Mouse (Mus musculus): ENCODE results near the gene Sertad1.
A peak's percentile ranks its signal among the peaks of the same experiment; 100 is the strongest.

Sertad1 gene

DNA sequence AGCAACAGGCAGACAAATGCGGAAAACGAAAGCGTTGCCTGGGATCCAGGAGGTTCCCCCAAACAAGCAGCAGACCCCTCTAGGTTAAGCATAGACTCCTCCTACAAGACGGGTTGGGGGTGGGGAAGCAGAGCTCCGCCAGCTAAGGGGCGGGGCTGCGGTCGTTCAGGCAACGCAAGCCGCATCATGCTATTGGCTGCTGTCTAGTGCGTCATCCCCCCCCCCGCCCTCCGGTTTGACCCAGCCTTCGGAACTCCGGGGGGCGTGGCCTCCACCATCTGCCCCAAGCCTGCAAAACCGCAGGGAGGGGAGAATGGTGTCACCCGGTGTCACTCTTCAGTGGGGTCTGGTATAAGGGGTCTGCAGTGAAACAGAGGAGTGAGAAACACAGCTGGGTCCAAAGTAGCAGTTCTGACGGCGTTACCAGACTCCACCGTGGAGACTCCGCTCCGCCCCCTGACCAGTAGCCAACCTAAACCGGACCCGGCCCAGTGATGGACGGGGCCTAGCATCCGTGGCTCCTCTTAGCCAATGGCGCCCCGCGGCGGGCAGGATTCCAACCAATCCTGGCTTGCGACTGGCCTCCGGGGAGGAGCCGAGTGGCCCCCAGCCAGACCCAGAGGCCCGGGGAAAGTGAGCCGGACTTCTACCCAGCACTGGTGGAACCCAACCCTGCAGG, 13.4 kb upstream of the Sertad1 start, which contains the start of gene Sertad3:
Sertad3 (plus strand) TSS at position 613 of the 679 bp plus-strand sequence.
- peak; percentile 99 for DNase-seq (ENCODE audit: low read depth, low spot score)

DNA sequence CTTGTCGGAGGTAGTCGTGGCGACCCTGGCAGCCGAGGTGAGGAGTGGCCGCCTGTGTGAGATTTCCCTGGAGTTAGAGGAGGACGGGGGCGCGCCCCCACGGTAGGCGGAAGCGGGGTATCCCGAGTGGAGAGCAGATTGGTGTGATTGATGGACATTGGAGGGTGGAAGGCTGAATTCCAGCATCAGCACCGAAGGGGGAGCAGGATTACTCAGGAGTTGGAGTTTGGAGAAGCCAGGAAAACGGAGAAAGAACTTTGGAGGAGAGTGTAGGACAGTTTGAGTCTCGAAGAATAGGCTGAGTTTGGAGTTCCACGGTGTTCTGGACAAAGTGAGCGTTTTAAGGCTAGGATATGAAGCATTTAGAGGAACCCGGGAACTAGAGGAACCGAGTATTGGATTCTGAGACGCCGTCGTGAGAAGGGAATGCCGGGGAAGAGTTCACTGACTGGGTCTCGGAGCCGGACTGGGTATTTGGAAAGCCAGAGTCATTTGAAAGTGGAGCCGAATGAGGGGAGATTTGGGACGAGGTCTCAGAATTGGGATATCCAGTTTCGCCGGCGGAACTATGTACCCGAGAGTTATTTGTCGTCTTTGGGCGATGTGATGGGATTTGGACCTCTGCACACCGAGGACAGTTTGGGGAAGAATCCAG, 12.7 kb upstream of the Sertad1 start:
- no peak for DNase-seq (ENCODE audit: low read depth, low spot score)

DNA sequence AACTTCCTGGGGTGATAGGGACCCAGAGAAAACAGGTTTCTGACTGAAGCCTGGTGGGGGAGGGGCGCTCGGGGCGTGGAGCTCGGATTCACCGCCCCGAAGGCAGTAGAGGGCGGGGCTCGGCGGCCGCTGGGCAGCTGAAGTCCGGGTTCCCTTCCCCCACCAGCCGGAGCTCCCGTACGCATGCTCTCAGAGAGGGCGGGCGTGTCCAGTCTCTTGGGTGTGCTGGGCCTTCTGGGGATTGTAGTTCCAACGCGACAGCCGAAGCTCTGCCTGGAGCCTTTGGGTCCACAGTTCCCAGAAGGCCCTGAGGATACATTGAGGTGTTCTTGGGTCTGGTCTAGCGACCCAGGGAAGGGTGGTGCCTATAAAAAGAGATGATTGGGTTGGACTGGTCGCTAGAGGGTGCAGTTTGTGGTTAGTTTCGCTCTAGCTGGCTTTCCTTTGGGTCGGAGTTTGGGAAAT, 12.2 kb upstream of the Sertad1 start:
- DNase-seq (ENCODE audit: low read depth, low spot score), result peak; percentile 100

DNA sequence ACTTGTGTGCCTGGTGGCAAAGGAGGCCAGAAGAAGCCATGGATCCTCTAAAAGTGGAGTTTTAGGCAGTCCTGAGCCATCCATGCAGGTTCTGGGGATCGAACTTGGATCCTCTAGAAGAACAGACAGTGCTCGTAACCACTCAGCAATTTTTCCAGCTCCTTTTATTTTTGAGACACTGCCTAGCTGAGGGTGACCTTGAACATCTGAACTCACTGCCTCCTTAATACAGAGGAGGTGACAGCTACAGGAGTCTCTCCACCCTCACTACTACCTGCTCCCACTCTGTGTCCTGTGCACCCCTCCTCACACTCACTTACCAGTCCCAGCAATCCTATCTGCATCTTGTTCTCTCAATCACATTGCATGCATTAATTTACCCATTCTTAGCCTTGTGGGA, 11.1 kb upstream of the Sertad1 start:
- no peak for DNase-seq (ENCODE audit: low read depth, low spot score)

DNA sequence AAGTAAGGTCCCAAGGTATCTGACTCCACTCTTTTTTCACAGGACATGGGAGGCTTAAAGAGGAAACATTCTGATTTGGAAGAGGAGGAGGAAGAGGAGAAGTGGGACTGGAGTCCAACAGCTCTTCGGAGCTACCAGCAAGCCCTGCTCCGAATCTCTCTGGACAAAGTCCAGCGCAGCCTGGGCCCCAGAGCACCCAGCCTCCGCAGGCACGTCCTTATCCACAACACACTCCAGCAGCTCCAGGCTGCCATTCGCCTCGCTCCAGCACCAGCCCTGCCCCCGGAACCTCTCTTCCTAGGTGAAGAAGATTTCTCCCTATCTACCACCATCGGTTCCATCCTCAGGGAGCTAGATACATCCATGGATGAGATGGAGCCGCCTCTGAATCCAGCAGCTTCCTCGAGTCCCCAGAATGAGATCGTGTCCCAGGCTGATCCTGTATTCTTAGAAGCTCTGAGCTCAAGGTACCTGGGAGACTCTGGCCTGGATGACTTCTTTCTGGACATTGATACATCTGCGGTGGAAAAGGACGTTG, 10.5 kb upstream of the Sertad1 start:
- no peak for DNase-seq (ENCODE audit: low read depth, low spot score)

DNA sequence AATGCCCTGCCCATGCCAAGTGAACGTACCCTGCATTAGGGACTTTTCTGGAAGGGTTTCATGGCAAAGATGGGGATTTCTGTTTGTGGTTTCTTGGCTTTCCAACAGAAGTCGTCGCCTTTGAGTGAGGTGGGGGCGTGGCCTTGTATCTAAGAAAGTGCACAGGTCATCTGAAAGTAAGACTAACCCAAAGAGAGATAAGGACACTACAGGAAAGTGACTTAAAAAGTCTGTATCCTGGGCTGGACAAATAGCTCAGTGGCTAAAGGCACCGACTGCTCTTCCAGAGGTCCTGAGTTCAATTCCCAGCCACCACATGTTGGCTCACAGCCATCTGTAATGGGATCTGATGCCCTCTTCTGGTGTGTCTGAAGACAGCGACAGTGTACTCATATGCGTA, 8.1 kb upstream of the Sertad1 start:
- no peak for DNase-seq (ENCODE audit: low read depth, low spot score)

DNA sequence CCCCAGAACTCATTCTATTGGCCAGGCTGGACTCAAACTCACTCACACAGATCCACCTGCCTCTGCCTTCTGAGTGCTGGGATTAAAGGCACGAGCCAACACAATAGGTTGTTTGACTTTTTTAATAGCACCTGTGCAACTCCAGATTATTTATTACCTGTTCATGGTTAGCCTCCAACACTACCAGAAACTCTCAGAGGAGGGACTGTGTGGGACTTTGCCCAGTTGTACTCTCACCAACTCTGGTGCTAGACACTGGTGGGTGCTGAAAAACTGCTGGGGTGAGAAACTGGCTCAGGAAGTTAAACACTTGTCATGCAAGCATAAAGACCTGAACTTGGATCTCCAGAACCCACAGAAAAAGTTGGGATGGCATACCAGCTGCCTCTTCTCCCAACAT, 7.0 kb upstream of the Sertad1 start:
- DNase-seq (ENCODE audit: low read depth, low spot score), result no peak

DNA sequence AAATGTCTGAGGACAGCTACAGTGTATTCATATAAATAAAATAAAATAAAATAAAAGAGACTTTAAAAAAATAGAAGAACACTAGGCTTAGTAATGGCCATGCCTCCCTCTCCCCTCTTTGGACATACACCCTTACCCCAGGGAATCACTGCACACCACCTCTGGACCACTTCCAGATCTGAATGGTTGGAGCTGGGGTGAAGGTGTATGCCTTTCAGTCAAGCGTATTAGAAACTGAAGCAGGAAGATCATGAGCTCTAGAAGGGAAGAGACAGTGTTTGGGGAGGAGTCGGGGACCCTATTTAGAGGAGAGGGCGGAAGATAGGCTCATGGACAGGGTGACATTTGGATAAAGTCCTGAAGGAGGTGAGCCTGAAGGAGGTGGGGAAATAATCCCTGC, 6.2 kb upstream of the Sertad1 start:
- DNase-seq (ENCODE audit: low read depth, low spot score), result no peak

DNA sequence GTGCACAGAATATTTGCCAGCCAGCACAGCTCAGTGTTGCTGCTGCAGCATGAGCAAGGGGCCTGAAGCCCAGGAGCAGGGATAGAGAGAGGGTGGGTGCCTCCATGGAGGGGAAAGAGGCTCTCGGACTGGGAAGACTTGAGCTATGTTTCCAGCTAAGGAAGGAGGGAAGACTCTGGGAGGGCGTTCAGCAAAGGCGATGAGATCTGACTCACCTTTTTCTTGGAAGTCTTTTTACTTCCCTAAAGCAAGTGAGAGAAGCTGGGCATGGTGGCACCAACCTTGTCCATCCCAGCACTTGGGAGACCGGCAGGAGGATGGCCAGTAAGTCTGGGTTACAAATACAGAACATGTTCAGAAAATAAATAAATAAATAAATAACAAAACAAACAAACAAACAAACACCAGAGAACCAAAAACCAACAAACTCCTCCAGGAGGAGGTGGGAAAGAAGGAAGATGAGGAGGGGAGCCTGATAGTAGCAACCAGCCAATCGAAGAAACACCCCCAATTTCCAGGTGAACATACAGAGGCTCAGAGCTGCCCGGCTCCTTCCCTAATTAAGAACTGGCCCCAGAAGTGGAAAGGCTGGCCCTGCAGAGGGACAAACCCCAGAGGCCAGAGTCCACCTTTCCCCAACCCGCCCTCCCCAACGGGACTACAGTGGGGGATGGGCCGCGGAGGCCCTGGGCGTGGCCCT, 5.6 kb upstream of the Sertad1 start:
- DNase-seq (ENCODE audit: low read depth, low spot score), result no peak

DNA sequence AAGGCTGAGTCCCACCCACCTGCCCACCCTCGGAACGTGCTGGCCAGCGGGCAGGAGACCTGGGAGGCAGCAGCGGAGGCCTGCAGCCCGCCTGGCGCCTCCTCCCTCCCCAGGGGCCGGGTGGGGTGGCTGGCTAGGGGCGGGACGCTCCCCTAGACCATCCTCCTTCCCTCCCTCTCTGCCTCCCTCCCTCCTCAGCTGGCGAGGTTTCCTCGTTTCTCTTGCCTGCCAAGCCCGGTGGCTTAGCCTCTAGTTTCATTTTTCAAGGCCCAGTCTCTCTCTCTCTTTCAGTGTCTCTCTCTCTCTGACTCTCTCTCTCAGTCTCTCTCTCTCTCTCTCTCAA, 5.1 kb upstream of the Sertad1 start:
- peak; percentile 56 for DNase-seq (ENCODE audit: low read depth, low spot score)

DNA sequence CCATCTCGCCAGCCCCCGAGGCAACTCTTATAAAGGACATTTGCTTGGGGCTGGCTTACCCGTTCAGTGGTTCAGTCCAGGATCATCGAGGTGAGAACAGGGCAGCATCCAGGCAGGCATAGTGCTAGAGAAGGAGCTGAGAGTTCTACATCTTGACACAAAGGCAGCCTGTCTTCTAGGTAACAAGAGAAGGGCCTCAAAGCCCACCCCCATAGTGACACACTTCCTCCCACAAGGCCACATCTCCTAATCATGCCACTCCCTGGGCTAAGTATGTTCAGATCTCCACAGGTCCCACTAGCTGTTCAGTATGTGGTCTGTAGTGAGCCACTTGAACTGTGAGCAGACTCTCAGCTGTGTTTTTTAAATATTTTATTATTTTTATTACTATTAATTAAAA, 2.9 kb upstream of the Sertad1 start:
- peak; percentile 73 for DNase-seq (ENCODE audit: low read depth, low spot score)

DNA sequence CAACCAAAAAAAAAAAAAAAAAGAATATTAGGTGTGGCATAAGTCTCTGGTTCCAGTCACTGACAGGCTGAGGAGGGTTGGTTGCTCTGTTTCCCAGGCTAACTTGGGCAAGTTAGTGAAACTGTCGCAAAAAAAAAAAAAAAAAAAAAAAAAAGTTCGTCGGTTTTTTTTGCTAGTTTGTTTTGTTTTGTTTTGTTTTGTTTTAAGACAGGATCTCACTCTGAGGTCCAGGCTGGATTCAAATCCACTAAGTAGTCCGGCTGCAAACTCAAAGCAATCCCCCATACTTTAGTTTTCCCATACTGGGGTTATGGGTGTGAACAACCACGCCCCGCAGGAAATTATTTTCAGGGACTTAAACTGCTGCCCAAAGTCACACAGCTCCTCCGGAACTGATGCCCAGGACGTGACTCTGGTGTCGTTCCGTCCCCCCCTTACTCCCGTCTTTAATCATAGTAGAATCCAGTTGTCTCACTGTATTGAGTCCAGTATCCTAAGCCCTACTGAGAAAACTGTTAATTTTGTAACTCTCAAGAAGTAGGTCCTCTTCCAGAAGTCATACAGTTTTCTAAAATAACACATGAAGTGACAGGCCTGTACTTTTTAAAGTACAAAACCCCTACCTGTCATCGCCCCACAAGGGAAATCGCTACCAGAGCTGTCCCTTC, 474 bp upstream of the Sertad1 start:
- DNase-seq (ENCODE audit: low read depth, low spot score), result no peak

DNA sequence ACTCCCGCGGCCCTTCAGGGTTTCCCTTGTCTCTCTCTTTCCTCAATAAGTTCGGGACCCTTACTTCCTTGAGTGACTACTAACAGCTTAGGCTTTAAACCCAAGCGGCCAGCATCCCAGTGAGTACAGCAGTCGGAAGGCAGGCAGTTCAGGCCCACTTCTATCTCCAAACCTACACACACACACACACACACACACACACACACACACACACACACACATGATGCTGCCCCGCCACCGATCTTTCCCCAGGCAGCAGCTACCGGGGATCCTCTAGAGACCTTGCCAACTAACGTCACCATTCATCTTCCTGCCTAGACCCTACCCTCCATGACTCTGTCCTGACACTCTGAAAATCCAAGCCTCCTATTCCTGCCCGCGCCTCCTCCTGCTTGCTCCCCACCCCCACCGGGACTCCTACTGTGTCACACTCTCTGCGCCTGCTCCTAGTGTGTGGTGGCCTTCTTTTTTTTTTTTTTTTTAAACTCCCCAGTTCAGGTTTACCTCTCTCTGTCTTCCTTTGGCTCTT, 1.1 kb downstream of the Sertad1 start:
- DNase-seq (ENCODE audit: low read depth, low spot score), result peak; percentile 61

DNA sequence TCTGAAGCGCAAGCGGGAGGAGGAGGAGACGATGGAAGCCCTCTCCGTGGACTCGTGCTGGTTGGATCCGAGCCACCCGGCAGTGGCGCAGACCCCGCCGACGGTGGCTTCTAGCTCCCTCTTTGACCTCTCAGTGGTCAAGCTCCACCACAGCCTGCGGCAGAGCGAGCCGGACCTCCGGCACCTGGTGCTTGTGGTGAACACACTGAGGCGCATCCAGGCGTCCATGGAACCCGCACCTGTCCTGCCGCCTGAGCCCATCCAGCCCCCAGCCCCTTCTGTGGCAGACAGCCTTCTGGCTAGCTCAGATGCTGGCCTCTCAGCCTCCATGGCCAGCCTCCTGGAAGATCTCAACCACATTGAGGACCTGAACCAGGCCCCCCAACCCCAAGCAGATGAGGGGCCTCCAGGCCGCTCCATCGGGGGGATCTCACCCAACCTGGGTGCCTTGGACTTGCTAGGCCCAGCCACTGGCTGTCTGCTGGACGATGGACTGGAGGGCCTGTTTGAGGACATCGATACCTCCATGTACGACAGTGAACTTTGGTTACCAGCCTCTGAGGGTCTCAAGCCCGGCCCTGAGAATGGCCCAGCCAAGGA, 2.7 kb downstream of the Sertad1 start:
- no peak for DNase-seq (ENCODE audit: low read depth, low spot score)

DNA sequence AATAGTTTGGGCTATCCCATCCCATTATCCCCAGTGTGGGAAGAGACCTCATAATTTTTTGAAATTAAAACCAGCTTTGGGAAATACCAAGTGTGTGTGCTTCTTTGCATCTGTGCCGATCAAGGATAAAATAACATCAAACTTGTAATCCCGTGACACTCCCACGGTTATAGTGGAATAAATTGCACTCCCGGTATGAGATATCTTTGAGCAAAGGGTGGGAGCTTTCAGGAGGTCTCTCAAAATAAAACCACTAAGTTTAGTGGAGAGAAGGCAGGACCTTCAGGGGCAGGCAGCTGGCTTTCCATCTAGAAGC, 3.5 kb downstream of the Sertad1 start:
- DNase-seq (ENCODE audit: low read depth, low spot score), result no peak

DNA sequence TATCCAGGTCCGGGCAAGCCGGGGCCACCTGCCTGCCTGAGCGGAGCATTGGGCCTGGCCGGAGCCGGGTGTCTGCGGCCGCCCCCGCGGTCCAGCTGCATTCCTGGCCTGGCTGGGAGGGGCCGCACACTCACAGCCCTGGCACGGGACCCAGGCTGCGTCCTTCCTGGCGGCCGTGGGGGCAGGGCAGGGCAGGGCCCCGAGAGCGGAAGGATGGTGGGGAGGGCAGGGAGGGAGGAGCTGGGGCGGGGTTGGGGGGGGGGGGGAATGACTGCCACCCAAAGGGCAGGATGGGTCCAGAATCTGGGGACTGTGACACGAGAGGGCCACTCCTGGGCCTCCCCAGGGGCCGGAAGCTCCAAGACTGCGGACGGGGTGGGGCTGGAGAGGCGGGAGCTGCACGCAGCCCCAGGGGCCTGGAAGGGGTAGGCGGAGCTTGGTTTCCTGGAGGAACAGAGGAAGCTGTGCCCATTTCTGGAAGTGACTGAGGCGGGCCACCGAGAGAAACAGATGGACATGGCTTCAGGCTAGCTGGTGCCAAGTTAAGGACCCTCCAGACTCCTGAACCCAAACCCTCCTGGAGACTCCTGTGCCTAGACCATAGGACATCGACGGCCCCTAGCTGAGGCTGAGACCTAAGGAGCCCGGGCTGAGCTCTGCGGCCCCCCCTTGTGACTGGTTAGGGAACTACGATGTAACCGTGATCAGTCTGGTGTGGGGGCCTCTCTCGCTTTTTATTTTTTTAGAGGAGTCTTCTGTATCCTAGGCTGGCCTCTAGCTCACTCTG, 4.0 kb downstream of the Sertad1 start:
- DNase-seq (ENCODE audit: low read depth, low spot score), result peak; percentile 95

DNA sequence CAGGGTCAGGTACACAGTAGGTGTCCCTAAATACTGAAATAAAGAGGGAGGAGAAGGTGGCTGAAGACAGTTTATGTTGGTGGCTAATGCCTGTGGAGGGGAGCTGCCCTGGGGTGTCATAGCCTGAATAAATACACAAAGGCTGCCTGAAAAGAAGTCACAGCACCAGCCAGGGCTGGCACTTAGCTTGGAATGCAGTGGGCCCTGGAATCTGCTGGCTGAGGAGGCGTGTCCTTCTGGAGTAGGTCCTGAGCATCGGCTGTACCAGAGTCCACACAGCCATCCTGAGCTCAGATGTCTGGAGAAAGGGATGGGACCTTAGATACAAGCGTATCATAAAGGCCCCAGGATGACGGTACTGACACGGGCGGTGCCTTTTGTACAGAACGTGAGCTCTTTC, 5.1 kb downstream of the Sertad1 start:
- peak; percentile 75 for DNase-seq (ENCODE audit: low read depth, low spot score)

DNA sequence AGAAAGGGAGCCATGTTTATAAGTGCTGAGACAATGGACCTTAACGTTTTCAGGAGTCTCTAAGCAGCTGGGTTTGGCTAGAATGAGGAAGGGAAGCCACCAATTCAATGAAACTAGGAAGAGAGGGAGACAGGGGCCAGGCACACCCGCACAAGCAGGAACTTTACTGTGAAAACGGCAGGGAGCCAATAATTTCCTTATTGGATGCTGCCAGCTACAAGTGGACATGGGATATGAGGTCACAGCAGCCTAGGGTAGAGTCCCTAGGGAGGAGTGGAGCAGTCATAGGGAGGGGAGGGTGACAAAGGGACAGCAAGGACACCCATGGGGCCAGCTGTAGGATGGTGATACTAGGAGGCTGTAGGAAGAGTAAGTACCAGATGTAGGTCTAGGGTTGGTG, 6.3 kb downstream of the Sertad1 start:
- DNase-seq (ENCODE audit: low read depth, low spot score), result no peak

DNA sequence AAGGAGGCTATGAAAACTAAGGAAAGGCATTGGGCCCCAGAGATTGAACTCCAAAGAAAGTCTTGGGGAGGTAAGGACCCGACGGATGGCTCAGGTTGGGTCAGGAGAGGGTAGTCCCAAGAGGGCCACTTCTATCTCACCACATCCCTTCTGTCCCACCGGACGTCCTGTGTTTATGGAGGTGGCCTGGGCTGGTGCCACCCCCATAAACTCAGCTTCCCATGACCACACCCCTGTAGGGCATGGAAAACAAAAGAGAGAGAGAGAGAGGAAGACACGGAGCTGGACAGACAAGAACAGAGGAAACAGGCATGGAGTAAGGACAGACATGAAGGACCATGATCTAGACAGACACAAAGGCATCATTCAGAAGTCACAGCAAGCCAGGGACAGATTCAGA, 6.7 kb downstream of the Sertad1 start:
- DNase-seq (ENCODE audit: low read depth, low spot score), result no peak

DNA sequence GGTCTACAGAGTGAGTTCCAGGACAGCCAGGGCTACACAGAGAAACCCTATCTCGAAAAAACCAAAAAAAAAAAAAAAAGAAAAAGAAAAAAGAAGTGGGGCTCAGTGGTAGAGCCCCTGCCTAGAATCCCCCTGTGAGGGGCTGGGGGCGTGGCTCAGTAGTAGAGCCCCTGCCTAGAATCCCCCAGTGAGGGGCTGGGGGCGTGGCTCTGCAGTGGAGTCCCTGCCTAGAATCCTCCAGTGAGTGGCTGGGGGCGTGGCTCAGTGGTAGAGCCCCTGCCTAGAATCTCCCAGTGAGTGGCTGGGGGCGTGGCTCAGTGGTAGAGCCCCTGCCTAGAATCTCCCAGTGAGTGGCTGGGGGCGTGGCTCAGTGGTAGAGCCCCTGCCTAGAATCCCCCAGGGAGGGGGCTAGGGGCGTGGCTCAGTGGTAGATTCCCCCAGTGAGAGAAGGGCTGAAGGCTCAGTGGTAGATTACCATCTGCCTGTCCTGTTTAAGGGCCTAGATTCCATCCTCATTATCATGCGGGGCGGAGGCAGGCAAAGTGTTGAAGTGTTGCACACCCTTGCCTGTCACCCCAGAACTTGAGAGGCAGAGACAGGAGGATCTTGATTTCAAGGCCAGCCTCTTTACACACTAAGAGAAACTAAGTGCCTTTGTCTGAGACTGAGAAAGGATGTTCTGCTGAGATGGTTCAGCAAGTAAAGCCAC, 8.1 kb downstream of the Sertad1 start:
- peak; percentile 91 for DNase-seq (ENCODE audit: low read depth, low spot score)

Measured in R1 (cell line).